Mouse (Mus musculus): ENCODE measurements around the gene Gm9611.
"Not testable (repeated sequence)": the region's sequence is repeated elsewhere in the genome, so short reads cannot be mapped to it uniquely, and the experiment has no call there.

Gene Gm9611

DNA sequence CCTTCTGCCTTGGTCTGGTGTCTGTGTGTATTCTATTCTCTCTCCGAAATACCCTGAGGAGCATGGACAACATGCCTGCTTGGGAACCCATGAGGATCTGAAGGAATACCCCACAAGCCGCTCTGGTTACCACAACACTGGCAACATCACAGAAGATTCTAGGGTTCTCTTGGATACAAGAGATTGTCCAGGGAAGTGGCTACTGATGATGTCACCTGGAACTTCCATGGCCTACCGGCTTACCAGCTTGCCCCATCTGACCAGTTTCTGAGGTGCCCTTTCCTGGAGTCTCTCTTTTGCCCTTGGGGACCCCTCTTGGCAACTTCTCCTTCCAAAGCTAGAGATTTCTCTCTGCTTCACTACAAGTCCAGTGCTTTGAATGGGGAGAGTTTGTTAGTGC, at the start of gene Gm9611:
Gene Gm9611 (minus strand): TSS at position 101 of the 400 bp plus-strand sequence.
- not testable (repeated sequence) for DNase-seq

GRCm38 (mm10) chr14:42309910-42310309, 12.8 kb upstream of the Gm9611 start, which contains the start of gene Gm7995:
Gene Gm7995 (plus strand): TSS chr14:42310210.
- not testable (repeated sequence) for DNase-seq

DNA sequence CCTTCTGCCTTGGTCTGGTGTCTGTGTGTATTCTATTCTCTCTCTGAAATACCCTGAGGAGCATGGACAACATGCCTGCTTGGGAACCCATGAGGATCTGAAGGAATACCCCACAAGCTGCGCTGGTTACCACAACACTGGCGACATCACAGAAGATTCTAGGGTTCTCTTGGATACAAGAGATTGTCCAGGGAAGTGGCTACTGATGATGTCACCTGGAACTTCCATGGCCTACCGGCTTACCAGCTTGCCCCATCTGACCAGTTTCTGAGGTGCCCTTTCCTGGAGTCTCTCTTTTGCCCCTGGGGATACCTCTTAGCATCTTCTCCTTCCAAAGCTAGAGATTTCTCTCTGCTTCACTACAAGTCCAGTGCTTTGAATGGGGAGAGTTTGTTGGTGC, 37.2 kb downstream of the Gm9611 start, which contains the start of gene Gm17026:
Gene Gm17026 (minus strand): TSS at position 101 of the 400 bp plus-strand sequence.
- DNase-seq: not testable (repeated sequence)

Measured in cerebellum, postnatal 25 days (tissue).